Mouse (Mus musculus): ENCODE data around the gene Camta1.

DNA sequence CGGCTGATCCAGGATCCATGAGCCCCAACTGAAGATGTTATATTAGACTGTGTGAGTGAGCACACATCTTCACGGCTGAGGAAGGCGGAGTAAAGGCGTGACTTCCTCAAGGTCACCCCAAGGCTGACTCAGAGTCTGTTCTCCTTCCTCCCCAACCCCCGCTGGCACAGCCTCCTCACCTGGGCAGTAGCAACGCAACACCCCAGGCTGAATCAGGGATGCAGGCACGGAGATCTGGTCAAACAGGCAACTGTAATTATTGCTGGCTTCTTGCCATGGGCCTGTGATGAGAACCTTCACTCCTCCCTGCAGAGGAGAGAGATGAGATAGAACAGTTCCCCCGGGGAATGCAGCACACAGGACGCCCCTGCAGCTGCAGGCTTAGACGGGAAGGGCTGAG is 723.5 kb downstream of the Camta1 start:
- TF ChIP-seq CTCF (IDR thresholded peaks at IDR 0.05; ENCODE audit: borderline replicate concordance, control insufficient read depth, extremely low read depth, insufficient read depth, low read length, poor library complexity) = no peak
- TF ChIP-seq POLR2A (IDR thresholded peaks at IDR 0.05; ENCODE audit: control insufficient read depth, extremely low read depth, insufficient read depth, low read length, poor library complexity) = no peak
